Mouse (Mus musculus) frontal cortex, postnatal 10 days (tissue): Measurements from ENCODE around the gene Hap1.
"Not testable (repeated sequence)": the region's sequence is repeated elsewhere in the genome, so short reads cannot be mapped to it uniquely, and the experiment has no call there.

Source experiments
- DNase-seq, 2 experiments: peaks; one replicate each; pipeline ENCODE4 v3.0.0; 2022; ENCODE audit warnings: low spot score in 2 of 2, mixed read lengths in 1 of 2

Hap1 gene

DNA sequence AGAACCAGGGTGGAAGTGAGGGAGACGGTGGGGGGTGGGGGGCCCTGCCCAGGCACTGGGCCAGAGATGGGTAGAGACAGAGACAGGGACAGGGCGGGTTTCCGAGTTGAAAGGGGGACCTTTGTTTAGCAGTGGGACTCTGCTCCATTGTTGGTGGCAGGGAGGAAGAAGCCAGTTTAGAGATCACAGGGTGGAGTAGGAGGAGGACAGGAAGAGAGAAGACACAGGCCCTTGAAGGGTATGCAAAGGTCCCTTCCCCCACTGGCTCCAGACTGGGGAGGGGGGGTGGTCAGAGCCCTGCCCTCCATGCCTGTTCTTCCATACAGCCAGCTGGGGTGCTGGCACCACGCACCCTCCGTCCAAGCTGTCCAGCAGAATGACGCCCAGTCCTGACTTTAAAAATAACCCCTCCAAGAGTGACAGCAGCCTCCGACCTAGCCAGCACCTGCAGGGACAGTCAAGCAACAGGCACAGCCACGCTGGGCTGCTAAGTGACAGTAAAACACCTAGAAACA is 34.1 kb upstream of the Hap1 start:
- no peak for DNase-seq

DNA sequence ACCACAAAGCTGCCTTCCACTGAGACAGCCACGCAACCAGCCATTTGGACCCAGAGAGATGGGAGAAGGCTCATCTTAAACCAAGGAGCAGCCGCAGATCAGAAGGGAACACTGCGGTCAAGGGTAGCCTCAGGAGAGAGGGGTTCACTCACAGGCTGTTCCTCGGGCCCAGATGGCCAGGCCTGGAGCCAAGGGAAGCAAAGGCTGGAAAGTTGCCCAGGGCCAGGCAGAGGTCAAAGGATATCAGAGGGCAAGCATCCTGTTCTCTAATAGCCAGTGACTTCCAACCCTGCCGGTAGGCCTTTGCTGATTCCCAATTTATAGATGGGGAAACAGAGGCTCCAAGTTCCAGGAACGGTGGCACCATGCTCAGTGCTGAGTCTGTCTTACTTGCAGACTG is 32.7 kb upstream of the Hap1 start:
- no peak for DNase-seq

DNA sequence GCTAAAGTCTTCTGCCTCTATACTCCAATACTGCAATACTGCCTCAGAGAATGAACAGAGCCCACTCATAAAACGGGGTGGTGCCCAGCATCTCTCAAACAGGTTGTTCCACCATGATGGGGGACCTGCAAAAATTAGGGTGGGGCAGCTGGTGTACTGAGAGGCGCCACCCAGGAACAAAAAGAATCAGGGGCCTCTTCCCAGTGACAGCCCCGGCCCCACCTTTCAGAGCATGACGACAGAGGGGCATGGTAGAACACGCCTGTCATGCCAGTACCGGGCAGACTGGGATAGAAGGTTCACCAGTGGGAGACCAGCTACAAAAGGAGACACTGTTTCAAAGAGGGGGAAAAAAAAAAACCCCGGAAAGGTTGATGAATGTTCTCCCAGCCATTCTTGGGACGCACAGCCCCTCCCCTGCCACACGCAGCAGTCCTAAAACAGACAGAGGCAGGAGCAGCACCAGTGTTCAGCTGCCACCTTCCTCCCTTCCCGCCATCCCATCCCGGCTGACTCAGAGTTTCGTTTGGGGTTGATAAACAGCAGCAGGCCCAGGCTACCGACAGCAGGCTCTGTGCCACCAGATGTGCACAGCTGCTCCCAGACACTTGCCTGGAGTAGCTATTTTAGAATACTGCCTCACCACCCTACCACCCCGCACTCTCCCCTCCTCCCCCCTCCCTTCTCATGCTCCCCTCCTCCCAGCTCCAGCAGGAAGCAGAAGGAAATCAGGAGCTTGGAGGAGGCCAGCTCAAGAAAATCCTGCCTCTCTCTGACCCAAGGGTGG is 31.9 kb upstream of the Hap1 start:
- DNase-seq: peak in 1 of 2 experiments; percentile 54

DNA sequence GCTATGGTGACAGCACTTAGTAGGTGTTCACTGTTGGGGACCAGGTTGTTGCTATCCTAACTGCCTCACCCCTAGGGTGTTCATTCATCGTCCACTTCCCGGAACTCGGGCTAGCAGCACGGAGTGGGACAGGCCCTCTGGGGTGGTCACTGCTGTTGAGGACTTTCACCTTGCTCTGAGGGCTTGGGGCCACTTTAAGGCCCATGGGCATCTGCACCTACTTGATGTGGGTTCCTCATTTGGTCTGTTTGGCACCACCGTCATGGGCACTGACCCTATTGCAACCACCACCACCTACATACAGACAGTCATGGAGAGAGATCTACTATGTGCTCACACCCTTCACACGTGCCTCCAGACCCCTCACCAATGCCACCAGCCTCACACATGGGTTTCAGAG is 31.2 kb upstream of the Hap1 start:
- no peak for DNase-seq

DNA sequence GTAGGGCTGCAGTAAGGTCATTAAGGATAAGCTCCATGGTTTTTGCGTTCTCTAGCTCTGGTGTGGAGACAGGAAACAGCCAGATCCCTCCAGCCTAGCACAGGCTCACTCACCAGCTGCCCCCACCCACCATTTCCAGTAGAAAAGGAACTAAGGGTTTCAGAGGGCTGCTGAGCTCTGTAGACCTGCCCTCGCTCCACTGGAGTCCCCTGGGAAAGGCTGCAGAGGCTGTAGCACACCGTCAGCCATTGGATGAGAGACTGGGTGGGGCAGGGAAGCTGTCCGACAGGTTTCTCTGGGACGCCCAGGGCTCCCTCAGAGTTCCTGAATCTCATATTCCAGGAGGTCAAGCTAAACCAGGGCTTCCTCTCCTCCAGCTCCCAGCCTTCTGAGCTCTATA is 30.7 kb upstream of the Hap1 start:
- DNase-seq: no peak

DNA sequence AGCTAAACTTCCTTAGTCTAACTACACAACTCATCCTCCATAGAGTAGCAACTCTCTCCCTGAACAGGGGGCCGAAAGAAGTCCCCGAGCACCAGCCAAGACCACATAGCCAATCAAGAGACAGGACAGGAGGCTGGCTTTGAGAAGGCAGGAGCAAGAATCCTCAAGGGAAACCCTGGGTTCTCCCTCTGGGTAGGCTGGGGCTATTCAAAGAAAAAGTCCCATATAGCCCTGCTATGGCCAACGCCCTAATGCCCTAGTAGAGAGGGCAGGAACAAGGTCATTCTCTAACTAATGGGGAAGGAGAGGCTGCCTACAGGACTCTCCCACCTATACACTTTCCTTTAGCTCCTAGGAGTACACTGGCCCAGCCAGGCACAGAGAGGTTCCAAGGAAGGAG is 29.1 kb upstream of the Hap1 start:
- no peak for DNase-seq

DNA sequence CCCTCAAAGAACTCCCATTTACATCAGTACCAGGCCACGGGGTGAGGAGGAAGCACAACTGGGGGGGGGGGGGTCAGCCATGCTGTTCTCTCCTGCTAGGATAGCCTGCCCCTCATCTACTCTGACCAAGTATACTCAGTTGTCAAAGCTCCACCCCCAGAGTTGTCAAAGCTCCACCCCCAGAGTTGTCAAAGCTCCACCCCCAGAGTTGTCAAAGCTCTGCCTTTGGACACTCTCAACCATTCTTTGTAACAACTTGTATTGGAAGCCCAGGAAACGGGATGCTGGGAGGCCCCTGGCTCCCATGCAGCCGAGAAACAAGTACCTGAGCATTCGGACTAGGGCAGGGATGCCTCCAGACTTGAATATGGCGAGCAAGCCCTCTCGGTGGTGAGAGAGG is 26.8 kb upstream of the Hap1 start:
- DNase-seq: no peak

DNA sequence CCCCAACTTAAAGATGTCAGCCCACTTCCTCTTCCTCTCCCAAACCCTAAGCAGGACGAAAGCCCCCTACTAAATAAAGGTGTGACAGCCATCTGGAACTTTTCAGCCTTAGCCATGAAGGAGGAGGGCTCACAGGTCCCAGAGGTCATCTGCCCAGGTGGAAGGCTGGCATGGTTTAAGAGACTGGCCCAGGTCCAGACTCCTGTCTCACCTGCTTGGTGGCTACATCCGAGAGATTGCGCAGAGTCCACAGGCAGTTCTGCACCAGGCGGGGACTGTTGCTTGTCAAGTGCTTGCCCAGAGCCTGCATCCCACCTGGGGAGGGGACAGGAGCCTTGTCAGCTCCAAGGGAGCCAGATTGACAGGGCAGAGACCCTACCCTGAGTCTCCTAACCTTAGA is 23.4 kb upstream of the Hap1 start:
- no peak for DNase-seq

DNA sequence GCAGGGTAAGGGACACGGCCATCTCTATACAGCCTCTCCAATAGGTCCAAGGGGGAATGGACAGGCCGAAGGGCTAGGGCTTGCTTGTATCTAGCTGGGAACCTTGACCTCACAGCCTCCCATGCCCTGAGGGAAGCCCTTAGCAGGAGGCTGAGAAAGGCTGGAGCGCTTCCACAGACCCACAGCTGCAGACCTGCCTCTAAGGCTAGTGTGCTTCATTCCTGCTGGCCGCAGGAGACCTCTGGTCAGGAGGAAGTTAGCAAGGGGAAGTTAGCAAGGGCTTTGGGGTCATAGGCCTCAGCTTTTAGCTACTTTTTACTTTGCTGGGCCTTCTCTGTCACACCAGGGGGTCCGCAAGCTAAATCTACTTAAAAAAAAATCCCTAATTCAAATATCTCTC is 22.5 kb upstream of the Hap1 start:
- no peak for DNase-seq

DNA sequence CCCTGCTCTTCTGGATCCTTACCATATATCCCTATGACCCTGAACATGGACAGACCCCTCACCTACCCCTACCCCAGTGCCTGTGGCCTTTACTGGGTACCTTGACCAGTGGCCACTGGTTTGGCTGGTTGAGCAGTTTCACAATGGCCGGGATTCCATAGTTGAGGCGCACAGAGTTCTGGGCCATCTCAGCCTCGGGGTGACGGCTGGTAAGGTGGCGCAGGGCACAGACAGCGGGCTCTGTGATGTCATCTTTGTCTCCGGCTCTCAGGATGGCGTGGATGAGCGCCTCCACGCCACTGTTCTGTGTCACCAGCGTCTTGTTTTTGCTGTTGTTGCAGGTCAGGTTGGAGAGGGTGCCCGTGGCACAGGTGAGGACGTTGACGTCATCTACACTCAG is 22.1 kb upstream of the Hap1 start:
- no peak for DNase-seq

DNA sequence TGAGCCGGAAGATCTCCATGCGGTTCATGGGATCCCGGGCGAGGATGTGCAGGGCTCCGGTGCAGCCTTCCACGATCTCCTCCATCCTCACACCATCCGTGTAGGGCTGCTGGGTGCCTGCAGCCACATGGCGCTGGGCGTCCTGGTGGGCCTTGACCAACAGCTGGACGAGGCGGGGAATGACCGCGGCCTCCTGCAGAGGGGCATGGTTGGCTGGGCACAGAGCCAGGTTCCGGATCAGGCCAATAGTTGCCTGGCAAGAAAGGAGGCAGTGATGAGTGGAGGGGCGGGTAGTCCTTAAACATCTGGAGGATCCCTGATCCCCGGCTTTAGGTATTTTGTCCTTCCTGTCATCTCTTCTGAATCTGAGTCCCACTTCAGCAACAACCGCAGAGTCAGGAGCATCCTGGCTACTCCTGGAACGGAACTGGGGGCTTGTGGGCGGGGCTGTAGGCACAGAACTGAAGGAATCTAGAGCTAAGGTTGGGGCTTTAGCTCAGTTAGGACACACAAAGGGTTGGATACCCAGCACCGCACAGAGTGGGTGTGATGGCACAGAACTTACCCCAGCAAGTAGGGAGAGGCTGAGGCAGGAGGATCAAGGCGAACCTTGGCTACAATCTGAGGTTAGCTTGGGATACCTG is 20.9 kb upstream of the Hap1 start:
- DNase-seq: no peak

DNA sequence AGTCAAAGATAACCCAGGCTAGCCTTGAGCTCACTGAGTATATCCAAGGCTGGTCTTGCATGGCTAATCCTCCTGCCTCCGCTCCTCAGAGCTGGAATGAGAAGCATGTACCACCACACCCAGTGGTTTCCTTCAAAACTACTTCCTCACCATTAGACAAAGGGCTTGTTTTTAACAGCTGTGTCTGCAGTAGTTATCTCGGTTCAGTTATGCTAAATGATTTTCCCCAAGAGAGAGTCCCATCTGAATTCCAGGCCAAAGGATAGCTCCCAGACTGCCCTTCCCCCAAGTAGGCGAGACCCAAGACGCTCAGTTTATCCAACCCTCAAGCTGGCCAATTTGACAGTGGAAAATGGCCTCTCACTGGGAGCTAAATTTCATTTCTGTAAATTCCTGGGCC is 20.1 kb upstream of the Hap1 start:
- DNase-seq: no peak

DNA sequence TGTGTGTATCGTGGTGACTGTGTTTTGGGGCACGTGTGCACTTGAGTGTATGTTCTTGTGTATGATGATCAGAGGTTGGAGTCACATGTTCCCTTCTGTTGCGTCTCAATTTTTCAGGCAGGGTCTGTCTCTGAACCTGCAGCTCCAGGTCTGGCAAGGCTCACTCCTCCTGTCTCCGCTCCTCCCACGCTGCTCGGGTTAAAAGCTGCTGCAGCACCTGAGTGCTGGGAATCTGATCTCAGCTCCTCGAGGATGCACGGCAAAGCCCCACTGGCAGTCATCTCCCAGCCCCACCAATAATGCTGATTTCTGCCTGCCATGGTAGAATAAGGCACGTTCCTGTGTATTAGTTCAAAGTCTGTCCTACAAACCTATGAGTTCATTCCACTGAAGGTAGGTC is 19.2 kb upstream of the Hap1 start:
- no peak for DNase-seq

DNA sequence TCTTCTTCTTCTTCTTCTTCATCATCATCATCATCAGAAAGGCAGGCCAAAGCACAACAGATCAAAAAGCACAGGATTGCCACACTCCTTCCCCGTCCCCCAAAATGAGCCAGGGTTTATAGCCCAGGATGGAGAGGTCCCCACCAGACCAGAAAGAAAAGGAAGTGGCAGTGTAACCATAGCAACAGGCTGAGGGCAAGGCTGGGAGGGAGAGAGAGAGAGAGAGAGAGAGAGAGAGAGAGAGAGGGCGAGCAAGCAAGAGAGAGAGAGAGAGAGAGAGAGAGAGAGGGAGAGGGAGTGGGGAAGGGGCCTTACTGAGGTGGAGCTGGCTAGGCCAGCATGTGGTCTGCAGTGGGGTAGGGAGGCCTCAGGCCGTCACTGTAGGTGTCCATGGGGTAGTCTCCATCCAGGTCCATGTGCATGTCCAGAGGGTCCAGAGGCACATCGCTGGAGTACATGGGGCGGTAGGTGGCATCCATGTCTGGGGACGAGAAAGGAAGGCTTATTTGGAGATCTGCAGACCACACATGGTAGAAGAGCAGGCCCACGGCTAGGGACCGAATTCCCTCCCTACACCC is 16.1 kb upstream of the Hap1 start:
- DNase-seq: no peak

DNA sequence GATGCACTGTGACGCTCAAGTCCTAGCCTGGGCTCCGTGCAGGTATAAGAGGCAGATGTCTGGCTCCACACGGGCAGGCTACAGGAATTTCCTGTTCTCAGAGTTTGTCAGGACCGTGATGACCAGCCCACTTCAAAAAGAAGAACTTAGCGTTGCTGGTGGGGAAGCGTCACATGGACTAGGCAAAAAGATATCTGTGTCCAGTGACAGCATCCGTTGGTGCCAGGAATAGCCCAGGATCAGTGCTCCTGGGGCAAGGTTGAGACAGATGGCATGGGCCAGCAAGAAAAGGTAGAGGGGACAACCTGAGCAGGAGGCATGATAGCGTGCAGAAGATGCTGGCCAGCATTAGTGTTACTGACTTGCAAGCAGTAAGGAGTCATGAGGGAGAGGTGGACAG is 13.9 kb upstream of the Hap1 start:
- no peak for DNase-seq

DNA sequence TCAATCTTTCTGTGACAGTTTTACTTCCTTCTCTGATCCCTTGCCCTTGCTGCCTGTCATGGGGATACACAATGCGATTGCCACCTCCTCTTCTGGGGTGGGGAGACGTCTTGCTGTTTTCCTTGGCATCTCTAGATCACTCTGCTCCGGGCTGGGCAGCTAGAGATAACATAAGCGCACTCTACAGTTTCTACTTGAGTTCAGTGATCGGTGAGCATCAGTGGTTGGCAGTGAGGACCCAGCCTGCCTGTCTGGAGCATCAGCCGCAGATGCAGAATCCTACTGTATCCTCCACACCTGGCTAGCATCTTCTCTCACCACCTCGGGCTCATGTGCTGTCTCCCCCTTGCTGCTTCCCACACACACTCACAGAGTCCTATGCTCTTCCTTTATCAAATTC is 13.2 kb upstream of the Hap1 start:
- no peak for DNase-seq

DNA sequence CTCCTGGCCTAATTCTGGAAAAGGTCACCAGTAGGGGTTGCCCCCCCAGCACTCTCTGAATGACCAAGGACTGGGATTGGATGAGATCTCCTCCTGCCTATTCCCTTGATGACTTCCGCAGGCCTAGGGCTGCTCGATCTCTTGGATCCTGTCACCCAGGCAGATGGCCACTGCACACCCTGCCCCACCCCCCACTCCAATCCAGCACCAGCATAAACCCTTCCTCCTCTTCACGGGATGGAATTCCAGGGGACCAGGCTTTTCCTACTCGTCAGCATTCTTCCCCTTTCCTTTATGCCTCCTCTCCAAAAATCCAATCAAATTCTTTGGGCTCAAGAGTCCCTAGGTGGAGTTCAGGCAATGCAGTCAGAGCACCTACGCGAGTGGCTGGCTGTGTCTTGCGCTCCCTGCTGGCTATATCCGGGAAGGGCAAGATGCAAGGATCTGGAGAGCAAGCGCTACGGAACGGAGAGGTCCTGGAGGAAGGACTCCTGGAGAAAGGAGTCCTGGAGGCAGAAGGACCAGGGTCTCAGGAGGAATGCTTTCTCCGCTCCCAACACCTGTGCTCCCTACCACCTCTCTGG is 7.1 kb upstream of the Hap1 start:
- peak in 1 of 2 experiments; percentile 48 for DNase-seq

DNA sequence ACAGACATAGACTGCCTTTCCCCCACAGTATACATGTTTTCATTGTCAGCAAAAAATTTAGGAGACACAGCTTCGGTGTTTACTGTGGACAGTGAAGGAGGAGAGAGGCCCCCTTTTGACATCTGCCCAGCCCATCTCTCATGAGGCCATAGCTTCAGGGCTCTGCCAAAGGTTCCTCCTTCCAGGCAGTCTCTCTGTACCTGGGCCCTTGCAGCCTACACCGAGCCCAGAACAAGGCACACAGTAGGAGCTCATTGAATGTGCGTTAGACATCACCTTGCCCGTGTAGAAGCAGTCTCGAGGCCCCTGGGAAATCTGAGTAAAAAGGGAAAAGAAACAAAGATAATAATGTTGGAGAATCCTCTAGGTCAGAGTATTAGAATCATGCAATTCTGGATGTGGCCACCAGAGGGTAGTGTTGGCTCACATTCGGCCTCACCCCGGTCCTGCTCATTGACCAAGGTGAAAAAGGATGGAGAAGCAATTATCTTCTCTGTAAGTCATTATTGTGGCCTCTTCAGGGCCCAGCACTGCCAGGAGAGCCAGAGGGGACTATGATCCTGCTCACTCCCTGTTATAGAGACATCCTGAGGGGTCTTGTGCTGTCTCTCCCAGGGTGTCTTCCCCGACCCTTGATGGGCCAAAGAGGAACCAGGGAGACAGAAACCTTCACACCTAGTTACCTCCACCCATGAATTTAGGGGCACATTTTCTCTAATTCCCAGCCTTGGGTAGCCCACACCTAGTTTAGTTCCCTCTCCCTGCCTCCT is 6.5 kb upstream of the Hap1 start:
- DNase-seq: peak in 1 of 2 experiments; percentile 74

DNA sequence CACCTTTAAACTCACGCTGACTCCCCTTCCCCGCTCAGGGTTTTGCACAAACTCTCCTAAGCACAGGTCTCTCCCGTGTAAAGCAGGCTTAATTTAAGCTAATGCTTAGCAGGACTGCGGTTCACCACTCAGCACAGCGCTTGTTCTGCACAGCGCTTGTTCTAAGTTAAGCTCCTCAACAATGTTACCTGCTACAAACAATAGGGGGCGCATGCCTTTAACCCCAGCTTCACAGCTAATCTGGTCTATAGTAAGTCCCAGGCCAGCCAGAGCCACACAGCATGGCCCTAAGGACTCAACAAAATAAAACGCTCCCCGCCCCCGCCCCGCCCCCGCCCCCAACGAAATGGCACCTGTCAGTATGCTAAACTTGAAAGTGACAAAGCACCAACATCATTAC is 5.1 kb upstream of the Hap1 start:
- not testable (repeated sequence) for DNase-seq

DNA sequence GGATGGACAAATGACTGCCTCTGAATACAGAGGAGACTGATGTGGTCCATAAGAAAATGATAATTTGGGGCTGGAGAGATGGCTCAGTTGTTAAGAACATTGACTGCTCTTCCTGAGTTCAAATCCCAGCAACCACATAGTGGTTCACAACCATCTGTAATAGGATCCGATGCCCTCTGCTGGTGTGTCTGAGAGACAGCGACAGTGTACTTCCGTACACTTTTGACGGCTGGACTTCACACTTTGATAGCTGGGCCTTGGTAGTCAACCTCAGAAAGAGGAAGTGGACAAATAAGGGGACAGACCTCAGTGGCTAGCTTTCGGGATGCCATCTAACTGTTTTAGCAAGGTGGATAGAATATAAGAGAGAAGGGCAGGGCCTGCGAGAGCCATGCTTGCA is 4.2 kb upstream of the Hap1 start:
- DNase-seq: no peak

DNA sequence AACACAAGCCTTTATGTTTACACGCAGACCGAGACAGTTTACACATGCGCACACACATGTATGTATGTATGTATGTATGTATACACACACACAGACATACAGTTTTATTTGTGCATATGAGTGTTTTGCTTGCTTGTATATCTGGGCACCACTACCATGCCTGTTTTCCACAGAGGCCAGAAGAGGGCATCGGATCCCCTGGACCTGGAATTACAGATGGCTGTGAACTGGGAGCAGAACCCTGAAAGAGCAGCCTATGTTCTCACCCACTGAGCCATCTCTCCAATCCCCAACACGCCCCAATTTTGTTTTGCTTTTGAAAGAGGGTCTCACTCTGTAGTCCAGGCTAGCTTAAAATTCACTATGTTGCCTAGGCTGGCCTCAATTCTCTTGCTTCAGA is 1.5 kb upstream of the Hap1 start:
- no peak for DNase-seq

DNA sequence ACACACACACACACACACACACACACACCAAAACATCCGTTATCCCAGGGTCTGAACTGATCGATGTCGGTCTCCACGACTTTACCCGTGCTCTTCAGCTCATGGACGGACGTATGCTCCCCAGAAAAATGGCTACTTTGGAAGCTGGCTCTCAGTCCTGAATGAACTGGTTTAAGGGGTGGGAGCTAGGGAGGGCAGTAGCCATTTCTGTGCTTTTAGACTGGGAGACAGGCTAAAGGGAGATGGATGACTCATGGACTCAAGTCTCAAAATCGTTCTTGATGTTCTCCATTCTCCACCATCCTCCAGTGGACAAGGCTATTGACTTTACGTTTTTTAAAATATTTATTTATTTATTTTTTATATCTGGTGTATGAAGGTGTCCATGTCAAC is 887 bp upstream of the Hap1 start:
- DNase-seq: no peak
